Mouse (Mus musculus): ENCODE results near the gene Serpinb9.
"Not testable (repeated sequence)": the region's sequence is repeated elsewhere in the genome, so short reads cannot be mapped to it uniquely, and the experiment has no call there.

Serpinb9 gene

GRCm38 (mm10) chr13:33003523-33004413 is 718 bp downstream of the Serpinb9 start:
- DNase-seq, result no peak

- peak; percentile 90 for DNase-seq
These were observed 1.5 kb downstream of the Serpinb9 start for GRCm38 (mm10) chr13:33004414-33005105.

GRCm38 (mm10) chr13:33005501-33006075 is 2.5 kb downstream of the Serpinb9 start:
- no peak for DNase-seq

GRCm38 (mm10) chr13:33006555-33006954 is 3.5 kb downstream of the Serpinb9 start:
- no peak for DNase-seq

- DNase-seq, result no peak
These were observed 9.3 kb downstream of the Serpinb9 start for GRCm38 (mm10) chr13:33012395-33012794.

- no peak for DNase-seq
These were observed 10.2 kb downstream of the Serpinb9 start for GRCm38 (mm10) chr13:33013271-33013670.

GRCm38 (mm10) chr13:33022371-33022770 is 19.3 kb downstream of the Serpinb9 start:
- no peak for DNase-seq

GRCm38 (mm10) chr13:33026427-33027057 is 23.5 kb downstream of the Serpinb9 start:
- DNase-seq, result no peak

- no peak for DNase-seq
These were observed 24.2 kb downstream of the Serpinb9 start, which contains the start of gene Serpinb9b for GRCm38 (mm10) chr13:33027244-33027643. Serpinb9b (plus strand) TSS chr13:33027416.

GRCm38 (mm10) chr13:33028146-33028545 is 25.1 kb downstream of the Serpinb9 start:
- DNase-seq, result no peak

- no peak for DNase-seq
These were observed 25.5 kb downstream of the Serpinb9 start for GRCm38 (mm10) chr13:33028550-33028949.

- DNase-seq, result not testable (repeated sequence)
These were observed 26.4 kb downstream of the Serpinb9 start for GRCm38 (mm10) chr13:33029478-33029877.

GRCm38 (mm10) chr13:33030281-33030680 is 27.2 kb downstream of the Serpinb9 start:
- DNase-seq, result no peak

GRCm38 (mm10) chr13:33035506-33035905 is 32.5 kb downstream of the Serpinb9 start:
- no peak for DNase-seq

GRCm38 (mm10) chr13:33043542-33043941 is 40.5 kb downstream of the Serpinb9 start:
- DNase-seq, result no peak

GRCm38 (mm10) chr13:33047234-33047633 is 44.2 kb downstream of the Serpinb9 start:
- DNase-seq, result no peak

- no peak for DNase-seq
These were observed 45.1 kb downstream of the Serpinb9 start for GRCm38 (mm10) chr13:33048187-33048586.

GRCm38 (mm10) chr13:33051697-33052096 is 48.6 kb downstream of the Serpinb9 start:
- DNase-seq, result no peak

GRCm38 (mm10) chr13:33063048-33063447 is 60.0 kb downstream of the Serpinb9 start:
- DNase-seq, result peak in 1 of 2 experiments; percentile 11
